Mouse (Mus musculus) embryonic facial prominence, embryonic 12.5 days (tissue): ENCODE measurements around the gene Dhrs13. TPM values are rescaled to one million over a fixed set of nuclear protein-coding genes. Genes with fewer than 3 reads are reported as not detected.

Source experiments
- ATAC-seq: fragments of 200-750 bp; cut with Nextera tagmentation; 2 replicates; pipeline ENCODE4 v1.8.0; 2017; ENCODE audit not compliant: insufficient number of reproducible peaks, insufficient read depth, low FRiP score, low TSS enrichment
- H3K27ac ChIP-seq: fragments of 300-500 bp; sonication (generic); 2 replicates; pipeline ENCODE4 v1.5.1; 2016; ENCODE audit warnings: mild to moderate bottlenecking
- H3K27me3 ChIP-seq: fragments of 300-500 bp; sonication (generic); 2 replicates; pipeline ENCODE4 v1.6.1; 2016; ENCODE audit warnings: mild to moderate bottlenecking, moderate library complexity
- H3K36me3 ChIP-seq: fragments of 300-500 bp; sonication (generic); 2 replicates; pipeline ENCODE4 v1.6.1; 2016; ENCODE audit warnings: mild to moderate bottlenecking
- H3K4me1 ChIP-seq: fragments of 300-500 bp; sonication (generic); 2 replicates; pipeline ENCODE4 v1.6.1; 2016
- H3K4me2 ChIP-seq: fragments of 300-500 bp; sonication (generic); replicated peaks from 2 replicates; pipeline ENCODE4 v1.6.1; 2016; ENCODE audit warnings: mild to moderate bottlenecking, moderate library complexity
- H3K4me3 ChIP-seq: fragments of 300-500 bp; sonication (generic); 2 replicates; pipeline ENCODE4 v1.5.1; 2016; ENCODE audit warnings: mild to moderate bottlenecking
- H3K9ac ChIP-seq: fragments of 300-500 bp; sonication (generic); 2 replicates; pipeline ENCODE4 v1.6.1; 2016; ENCODE audit warnings: mild to moderate bottlenecking, moderate library complexity
- H3K9me3 ChIP-seq: fragments of 300-500 bp; sonication (generic); 2 replicates; pipeline ENCODE4 v1.6.1; 2016; ENCODE audit warnings: mild to moderate bottlenecking, moderate library complexity
- WGBS: fragments of 180-500 bp; shearing (Covaris S2); methylation state at CpG from one replicate; pipeline ENCODE4 v1.1.7; 2016; 5-methylcytosine and 5-hydroxymethylcytosine counted together
- microRNA counts: library from miRNA; unstranded; fragments of <30 nt; microRNA quantifications from one replicate; lab custom pipeline; 2017
- microRNA-seq: library from miRNA; unstranded; fragments of <30 nt; microRNA quantifications from one replicate; pipeline ENCODE4, GENCODE M21; 2017
- polyA plus RNA-seq: library from polyadenylated mRNA; unstranded; fragments of >200 nt; fragmentation: Nextera tagmentation; extraction: Ambion mirVana; gene quantifications from 2 replicates; pipeline ENCODE4 v1.2.1, GENCODE M21; 2016

The Dhrs13 gene
- polyA plus RNA-seq, 1 experiment from 2014 or later, result 21.9 TPM

- no peaks in the 10 kb centered on the region for H3K27me3 ChIP-seq
- H3K4me3 ChIP-seq, result no peak overlapping the region
- no peak overlapping the region for H3K4me2 ChIP-seq
- no peak overlapping the region for H3K27ac ChIP-seq
- H3K4me1 ChIP-seq, result no peaks in the 10 kb centered on the region
- H3K9ac ChIP-seq, result no peak overlapping the region
- peaks cover 60% of the 10 kb centered on the region for H3K36me3 ChIP-seq
- H3K9me3 ChIP-seq, result no peaks in the 10 kb centered on the region
- ATAC-seq, result no peak
- 94% methylated on average over 9 of the region's 9 CpGs for WGBS
These were observed 41.6 kb downstream of the Dhrs13 start for GRCm38 (mm10) chr11:78073577-78074276.

GRCm38 (mm10) chr11:78074277-78074652 lies 42.2 kb downstream of the Dhrs13 start:
- H3K9me3 ChIP-seq, result no peaks in the 10 kb centered on the region
- 85% methylated on average over 2 of the region's 2 CpGs for WGBS
- H3K4me1 ChIP-seq, result no peaks in the 10 kb centered on the region
- peaks cover 60% of the 10 kb centered on the region for H3K36me3 ChIP-seq
- H3K4me3 ChIP-seq, result no peak overlapping the region
- H3K27me3 ChIP-seq, result no peaks in the 10 kb centered on the region
- no peak overlapping the region for H3K9ac ChIP-seq
- ATAC-seq, result no peak
- no peak overlapping the region for H3K4me2 ChIP-seq
- H3K27ac ChIP-seq, result no peak overlapping the region

DNA sequence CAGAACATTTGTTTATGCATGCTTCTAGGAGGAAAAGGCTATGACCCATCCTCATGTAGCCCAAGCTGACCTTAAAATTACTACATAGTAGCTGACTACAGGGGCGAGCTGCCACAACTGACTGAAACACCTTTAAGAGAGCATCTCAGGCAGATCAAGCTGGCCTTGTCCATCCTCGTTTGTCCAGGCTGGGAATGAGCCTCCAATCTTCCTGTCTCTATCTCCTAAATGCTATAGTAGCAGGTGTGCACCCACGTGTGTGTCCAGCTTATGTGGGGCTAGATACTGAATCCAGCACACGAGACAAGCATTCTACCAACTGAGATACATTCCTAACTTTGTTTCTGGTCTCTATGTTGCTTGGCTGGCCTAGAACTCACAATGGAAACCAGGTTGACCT lies 42.6 kb downstream of the Dhrs13 start:
- H3K9ac ChIP-seq, result no peak overlapping the region
- H3K4me1 ChIP-seq, result 0 out of 2 replicates have a peak, but pooled peaks cover 3% of the 10 kb centered on the region
- 82% methylated on average over 4 of the region's 4 CpGs for WGBS
- H3K4me3 ChIP-seq, result no peak overlapping the region
- no peaks in the 10 kb centered on the region for H3K27me3 ChIP-seq
- no peak overlapping the region for H3K27ac ChIP-seq
- ATAC-seq, result no peak
- H3K9me3 ChIP-seq, result no peaks in the 10 kb centered on the region
- H3K36me3 ChIP-seq, result peaks cover 60% of the 10 kb centered on the region
- H3K4me2 ChIP-seq, result no peak overlapping the region

- peak within 1 kb of the TSS; percentile 92 for H3K4me3 ChIP-seq
- H3K9ac ChIP-seq, result peak within 1 kb of the TSS; percentile 75
- H3K27me3 ChIP-seq, result no peaks in the 10 kb centered on the region
- peak within 1 kb of the TSS; percentile 36; the same call in 1 of the 2 replicates for H3K27ac ChIP-seq
- no peaks in the 10 kb centered on the region for H3K9me3 ChIP-seq
- WGBS, result 2% methylated on average over 42 of the region's 42 CpGs
- peaks cover 26% of the 10 kb centered on the region for H3K36me3 ChIP-seq
- H3K4me1 ChIP-seq, result 0 out of 2 replicates have a peak, but pooled peaks cover 7% of the 10 kb centered on the region
- peak within 1 kb of the TSS; percentile 74 for H3K4me2 ChIP-seq
- peak; percentile 87 for ATAC-seq
These were observed 48.2 kb downstream of the Dhrs13 start, which contains the start of gene Eral1 for GRCm38 (mm10) chr11:78079961-78080921. Eral1 (minus strand) TSS chr11:78080383.

- no peak overlapping the region for H3K4me2 ChIP-seq
- H3K9ac ChIP-seq, result no peak overlapping the region
- H3K27ac ChIP-seq, result no peak overlapping the region
- WGBS, result 33% methylated on average over 1 of the region's 1 CpGs
- H3K9me3 ChIP-seq, result no peaks in the 10 kb centered on the region
- H3K36me3 ChIP-seq, result no peaks in the 10 kb centered on the region
- no peak for ATAC-seq
- no peak overlapping the region for H3K4me3 ChIP-seq
- H3K27me3 ChIP-seq, result no peaks in the 10 kb centered on the region
- H3K4me1 ChIP-seq, result 0 out of 2 replicates have a peak, but pooled peaks cover 7% of the 10 kb centered on the region
These were observed 51.5 kb downstream of the Dhrs13 start for GRCm38 (mm10) chr11:78083595-78083994.

GRCm38 (mm10) chr11:78086925-78087479 lies 54.9 kb downstream of the Dhrs13 start:
- no peaks in the 10 kb centered on the region for H3K9me3 ChIP-seq
- no peaks in the 10 kb centered on the region for H3K4me1 ChIP-seq
- no peak overlapping the region for H3K27ac ChIP-seq
- no peak overlapping the region for H3K4me2 ChIP-seq
- no peaks in the 10 kb centered on the region for H3K36me3 ChIP-seq
- 70% methylated on average over 4 of the region's 4 CpGs for WGBS
- no peak overlapping the region for H3K4me3 ChIP-seq
- no peak overlapping the region for H3K9ac ChIP-seq
- ATAC-seq, result no peak
- H3K27me3 ChIP-seq, result no peaks in the 10 kb centered on the region

MicroRNA genes within 50 kb of the gene (microRNA counts, 519-probe panel; counts per million panel counts)
- microRNA mmu-miR-144 (lab: Ali Mortazavi, UCI), result 460 counts per million, percentile 65 among the panel's probes with 10 or more counts
- microRNA mmu-miR-451 (lab: Ali Mortazavi, UCI), result 460 counts per million, percentile 65 among the panel's probes with 10 or more counts

Small RNA genes within 50 kb of the gene (microRNA-seq; reads per million reads assigned to microRNA genes)
- 21.0 reads per million, percentile 36 among the genes with 10 or more reads in this experiment for gene Mir144
- not detected for gene Mir451a
- not detected for gene Mir451b

Other genes starting within 250 kb of the Dhrs13 start
- 1.4 and 2.6 TPM in 2 replicates for gene Gm10277, start 244.5 kb upstream of the Dhrs13 start, polyA plus RNA-seq
- gene Pipox, start 138.2 kb upstream of the Dhrs13 start, polyA plus RNA-seq, result 1.7 and 3.2 TPM in 2 replicates
- gene Sez6, start 101.5 kb upstream of the Dhrs13 start, polyA plus RNA-seq, result 2.0 and 2.4 TPM in 2 replicates
- gene Phf12, start 49.5 kb upstream of the Dhrs13 start, polyA plus RNA-seq, result 27.5 and 27.7 TPM in 2 replicates
- 51.8 and 54.1 TPM in 2 replicates for gene Flot2, start 5.7 kb downstream of the Dhrs13 start, polyA plus RNA-seq
- 33.7 and 35.9 TPM in 2 replicates for gene Eral1, start 48.1 kb downstream of the Dhrs13 start, polyA plus RNA-seq
- 15.1 and 15.7 TPM in 2 replicates for gene Fam222b, start 62.4 kb downstream of the Dhrs13 start, polyA plus RNA-seq
- 119 and 122 TPM in 2 replicates for gene Traf4, start 133.3 kb downstream of the Dhrs13 start, polyA plus RNA-seq
- gene Nek8, start 144.4 kb downstream of the Dhrs13 start, polyA plus RNA-seq, result 17.5 and 18.9 TPM in 2 replicates
- 13.5 and 14.2 TPM in 2 replicates for gene Tlcd1, start 144.4 kb downstream of the Dhrs13 start, polyA plus RNA-seq
- gene Rpl23a, start 151.3 kb downstream of the Dhrs13 start, polyA plus RNA-seq, result 1,221 and 1,230 TPM in 2 replicates
- 164 and 181 TPM in 2 replicates for gene Rab34, start 156.2 kb downstream of the Dhrs13 start, polyA plus RNA-seq
- 2.9 TPM in 2 replicates for gene Proca1, start 161.1 kb downstream of the Dhrs13 start, polyA plus RNA-seq
- gene Sdf2, start 213.5 kb downstream of the Dhrs13 start, polyA plus RNA-seq, result 56.2 and 61.1 TPM in 2 replicates
- 36.1 and 37.8 TPM in 2 replicates for gene Supt6, start 213.7 kb downstream of the Dhrs13 start, polyA plus RNA-seq
- 72.1 and 79.5 TPM in 2 replicates for gene 2610507B11Rik, start 229.5 kb downstream of the Dhrs13 start, polyA plus RNA-seq